Mouse (Mus musculus) heart, adult 18-20 months (tissue): ENCODE results near the gene Ica1. TPM values are rescaled to one million over a fixed set of nuclear protein-coding genes. Genes with fewer than 3 reads are reported as not detected.

Source experiments
- DNase-seq, 2 experiments: peaks; one replicate each; pipeline ENCODE4 v3.0.0; 2021 to 2022; ENCODE audit warnings: mixed read lengths in 1 of 2
- total RNA-seq, 2 experiments: library from RNA; stranded (reverse); gene quantifications; 2 replicates each; pipeline ENCODE4 v1.2.3; 2021

The Ica1 gene
- total RNA-seq, 2 experiments from 2014 or later = 12.1 to 12.6 TPM

DNA sequence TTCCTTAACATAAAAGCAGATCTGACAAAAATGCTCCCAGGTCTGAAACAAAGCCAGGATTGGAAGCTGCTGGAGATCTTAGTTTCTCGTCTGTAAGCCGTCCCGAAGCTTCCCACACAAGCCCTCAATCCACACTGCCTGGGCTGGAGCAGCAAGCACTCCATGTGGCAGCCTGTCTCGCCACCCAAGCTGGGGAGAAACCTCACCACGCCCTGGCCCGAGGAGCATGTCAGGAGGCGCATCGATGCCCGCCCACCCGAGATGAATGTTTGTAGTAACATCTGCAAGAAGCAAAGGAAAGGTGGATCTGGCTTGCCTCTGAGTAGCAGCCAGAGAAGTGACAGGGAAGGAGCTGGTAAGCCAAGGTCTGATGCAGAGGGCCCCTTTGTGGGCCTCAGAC, 133.6 kb downstream of the Ica1 start:
- DNase-seq = no peak

DNA sequence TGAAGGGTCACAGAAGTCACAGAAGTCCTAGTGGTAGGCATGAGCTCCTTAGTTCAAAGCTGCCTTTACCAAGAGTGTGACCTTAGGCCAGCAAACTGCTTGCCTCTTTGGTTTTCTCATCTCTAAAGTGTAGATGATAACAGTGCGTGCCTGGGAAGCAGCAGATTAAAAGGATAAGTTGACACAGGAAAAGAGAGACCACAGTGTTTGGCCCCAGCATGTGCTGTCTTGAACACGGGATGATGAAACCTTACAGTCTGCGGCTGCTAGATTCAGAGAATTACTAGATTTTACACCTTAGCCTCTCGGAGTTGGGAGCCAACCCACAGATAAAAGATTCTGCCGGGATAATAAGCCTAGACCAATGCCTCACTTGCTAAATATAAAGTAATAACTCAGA, 137.4 kb downstream of the Ica1 start:
- DNase-seq = no peak

DNA sequence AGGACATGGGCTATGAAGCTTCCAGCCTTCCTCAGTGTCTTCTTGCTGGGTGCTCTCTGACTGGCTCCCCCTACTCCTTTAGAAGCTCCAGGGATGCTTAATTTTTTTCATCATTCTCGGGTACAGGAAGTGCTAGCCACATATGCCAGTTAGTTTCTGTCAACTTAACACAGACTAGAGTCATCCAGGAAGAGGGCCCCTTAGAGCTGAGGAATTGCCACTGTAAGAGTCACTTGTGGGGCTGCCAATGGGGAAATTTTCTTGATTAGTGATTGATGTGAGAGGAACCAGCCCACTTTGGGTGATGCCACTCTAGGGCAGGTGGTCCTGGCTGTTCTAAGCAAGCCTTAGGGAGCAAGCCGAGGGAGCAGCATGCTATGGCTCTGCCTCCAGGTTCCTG, 138.8 kb downstream of the Ica1 start:
- DNase-seq = no peak

DNA sequence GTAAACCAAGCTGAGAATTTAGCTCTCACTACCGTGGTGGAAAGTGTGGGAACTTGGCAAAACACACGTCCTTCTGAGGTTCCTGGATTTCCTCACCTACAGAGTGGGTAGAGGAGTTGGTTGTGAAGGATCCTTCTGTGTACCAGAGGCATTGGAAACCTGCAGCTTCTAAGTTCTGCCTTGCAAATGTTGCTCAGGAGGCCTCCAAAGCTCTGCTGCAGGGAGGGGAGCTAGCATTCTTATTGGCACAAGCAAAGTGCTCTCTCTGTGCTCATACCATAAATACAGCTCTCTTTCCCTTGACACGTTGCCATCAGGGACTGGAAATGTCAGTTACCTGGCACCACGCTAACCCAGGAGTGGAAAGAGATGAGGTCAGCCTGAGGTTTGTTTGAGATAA, 139.4 kb downstream of the Ica1 start:
- DNase-seq = no peak

DNA sequence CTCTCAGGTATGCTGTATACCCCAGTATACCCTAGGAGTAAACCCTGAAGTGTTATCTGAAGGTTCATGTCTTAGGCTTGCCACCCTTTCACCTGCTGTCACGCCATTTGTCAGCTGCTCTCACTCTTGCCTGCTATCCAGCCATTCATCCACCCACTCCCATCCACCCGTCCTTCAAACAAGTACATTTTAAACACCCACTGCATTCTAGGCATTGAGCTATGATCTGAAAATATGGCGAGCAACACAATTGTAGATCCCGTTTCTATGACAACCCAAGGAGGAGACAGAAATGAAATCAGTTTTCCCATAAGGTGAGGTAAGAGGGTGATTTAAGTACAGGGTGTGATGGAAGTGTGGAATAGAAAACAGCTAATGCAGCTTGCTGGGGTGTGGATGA, 140.2 kb downstream of the Ica1 start:
- DNase-seq = no peak

DNA sequence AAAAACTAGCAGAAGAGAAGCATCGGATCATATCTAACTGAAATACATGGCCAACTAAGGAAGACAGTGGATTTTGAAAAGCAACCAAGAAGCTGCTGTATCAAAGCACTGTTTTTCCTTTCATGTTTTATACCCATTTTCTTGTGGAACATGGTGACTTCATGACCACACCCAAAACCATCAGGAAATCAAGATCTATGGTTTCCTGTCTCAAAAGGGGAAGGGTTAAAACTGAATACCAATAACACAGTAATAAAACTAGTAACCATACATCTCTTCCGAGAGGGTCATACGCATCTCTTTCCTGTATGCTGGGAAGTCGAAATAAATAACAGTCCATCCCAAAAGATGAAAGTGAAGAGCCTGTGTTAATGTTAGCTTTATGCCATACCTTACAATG, 145.6 kb downstream of the Ica1 start:
- no peak for DNase-seq

DNA sequence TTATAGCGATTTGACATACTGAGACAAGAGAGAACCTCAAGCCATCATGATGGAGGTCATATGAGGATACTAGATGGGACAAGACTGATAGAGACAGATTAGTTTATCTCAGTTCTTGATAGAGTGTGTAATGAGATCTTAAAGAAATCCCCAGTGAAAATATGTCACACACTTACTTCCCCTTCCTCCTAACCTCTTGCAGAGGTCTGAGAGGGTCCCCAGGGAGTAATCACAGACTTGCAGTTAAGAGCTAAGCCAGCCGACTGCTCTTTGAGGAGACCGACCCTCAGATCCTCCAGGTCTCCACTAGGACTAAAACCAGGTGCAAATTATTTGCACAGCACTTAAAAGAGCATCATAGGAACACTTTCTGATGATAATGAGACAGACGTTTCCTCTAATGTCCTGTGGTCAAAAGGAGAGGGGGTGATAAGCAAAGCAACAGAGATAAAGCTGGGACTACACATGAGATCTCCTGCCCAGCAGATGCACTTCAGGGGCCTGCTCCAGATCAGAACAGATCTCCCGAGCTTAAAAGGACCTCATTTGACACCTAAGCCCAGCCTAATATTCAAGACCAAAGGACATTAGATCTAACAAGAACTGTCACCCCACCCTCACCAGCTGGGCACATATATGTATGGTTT, 146.2 kb downstream of the Ica1 start:
- no peak for DNase-seq

DNA sequence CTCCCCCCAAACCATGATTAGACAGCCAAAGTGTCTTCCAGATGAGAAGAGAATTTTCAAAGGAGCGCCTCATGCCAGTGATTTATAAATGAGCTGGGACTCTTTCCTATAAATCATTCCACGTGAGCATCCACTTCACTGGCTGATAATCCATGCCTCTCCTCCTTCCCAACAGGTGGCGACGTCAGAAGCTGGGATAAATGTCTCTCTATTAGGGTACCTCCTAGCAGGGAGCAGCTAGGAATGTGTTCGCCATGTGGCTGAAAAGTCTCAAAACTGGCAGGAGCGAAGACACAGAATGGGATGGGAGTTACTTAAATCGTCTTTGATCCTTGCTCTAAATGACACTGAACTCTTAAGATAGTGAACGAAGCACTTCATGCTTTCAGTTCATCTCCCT, 146.9 kb downstream of the Ica1 start:
- no peak for DNase-seq

DNA sequence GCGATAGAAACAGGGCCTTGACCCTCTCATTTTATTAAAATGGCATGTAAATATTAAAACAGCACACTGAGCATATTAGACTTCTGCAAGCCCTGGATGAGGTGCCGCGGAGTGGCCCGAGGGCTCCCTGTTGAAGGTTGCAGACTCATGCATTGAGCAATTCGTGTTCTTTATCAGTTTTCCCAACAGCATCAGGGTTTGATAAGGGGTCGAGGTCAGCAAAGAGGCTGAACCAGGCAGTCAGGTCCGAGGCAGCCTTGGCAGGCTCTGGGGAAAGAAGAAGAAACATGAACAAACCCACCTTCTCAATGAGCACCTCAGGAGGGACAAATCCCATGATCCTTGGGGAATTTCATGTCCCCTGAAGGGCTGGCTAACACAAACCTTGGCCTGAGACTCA, 147.8 kb downstream of the Ica1 start:
- DNase-seq = no peak

DNA sequence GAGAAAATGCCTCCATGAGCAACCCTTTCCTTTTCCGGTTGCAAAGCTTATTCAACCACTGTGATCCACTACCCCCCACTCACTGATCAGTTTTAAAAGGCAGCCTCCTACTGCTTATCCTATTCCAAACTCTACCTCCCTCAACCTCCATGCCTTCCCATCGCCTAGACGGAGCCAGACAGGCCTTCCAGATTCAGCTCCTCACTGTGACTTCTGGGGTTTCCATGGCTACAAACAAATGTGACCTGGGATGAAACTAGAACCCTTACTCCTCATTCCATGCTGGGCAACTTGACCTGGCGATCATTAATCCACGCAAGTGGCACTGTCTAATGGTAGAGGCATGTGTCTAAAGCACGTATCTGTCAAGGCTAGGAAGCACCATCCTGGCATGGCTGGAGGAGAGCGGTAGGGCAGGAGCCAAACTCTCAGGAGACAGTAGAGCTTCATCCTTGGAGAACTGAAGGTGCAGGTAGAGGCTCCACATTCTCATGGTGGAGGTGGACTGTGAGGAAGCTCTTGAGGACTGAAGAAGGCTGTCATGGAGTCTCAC, 149.5 kb downstream of the Ica1 start:
- DNase-seq = no peak

DNA sequence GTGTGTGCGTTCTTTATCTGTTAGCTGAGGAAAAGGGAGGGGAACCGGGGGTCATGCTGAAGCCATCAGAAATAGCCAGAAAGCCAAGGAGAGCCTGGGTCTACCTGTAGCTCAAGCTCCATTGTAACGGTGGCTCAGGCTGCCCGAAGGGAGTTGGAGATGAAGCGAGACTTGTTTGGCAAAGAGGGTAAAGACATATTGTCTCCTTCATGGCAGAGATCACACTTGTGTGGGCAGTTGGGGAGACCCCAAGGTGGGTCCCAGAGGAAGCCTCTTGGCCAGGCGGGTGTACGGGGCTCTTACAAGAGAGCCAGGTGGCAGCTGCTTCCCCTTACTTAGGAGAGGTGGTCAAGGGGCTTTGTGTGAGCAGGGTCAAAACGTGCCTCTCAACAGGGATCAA, 150.1 kb downstream of the Ica1 start:
- DNase-seq = no peak

DNA sequence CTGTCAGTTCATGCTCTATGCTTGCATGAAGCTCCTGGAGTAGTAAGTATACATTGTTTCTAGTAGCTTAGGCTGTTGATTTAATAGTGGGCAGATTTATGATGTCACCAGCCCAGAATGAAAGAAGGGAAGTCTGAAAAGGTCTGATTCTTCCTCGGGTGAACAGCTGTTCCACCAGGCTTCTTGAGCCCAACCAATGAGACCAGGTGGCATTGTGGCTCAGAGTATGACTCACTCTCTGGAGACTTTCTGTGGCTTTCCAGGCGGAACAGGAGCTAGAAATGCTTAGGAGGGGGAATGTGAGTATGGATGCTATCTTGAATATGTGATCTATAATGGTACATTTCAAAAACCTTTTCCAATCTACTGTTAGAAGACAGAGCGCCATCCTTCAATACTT, 155.2 kb downstream of the Ica1 start:
- DNase-seq = no peak

DNA sequence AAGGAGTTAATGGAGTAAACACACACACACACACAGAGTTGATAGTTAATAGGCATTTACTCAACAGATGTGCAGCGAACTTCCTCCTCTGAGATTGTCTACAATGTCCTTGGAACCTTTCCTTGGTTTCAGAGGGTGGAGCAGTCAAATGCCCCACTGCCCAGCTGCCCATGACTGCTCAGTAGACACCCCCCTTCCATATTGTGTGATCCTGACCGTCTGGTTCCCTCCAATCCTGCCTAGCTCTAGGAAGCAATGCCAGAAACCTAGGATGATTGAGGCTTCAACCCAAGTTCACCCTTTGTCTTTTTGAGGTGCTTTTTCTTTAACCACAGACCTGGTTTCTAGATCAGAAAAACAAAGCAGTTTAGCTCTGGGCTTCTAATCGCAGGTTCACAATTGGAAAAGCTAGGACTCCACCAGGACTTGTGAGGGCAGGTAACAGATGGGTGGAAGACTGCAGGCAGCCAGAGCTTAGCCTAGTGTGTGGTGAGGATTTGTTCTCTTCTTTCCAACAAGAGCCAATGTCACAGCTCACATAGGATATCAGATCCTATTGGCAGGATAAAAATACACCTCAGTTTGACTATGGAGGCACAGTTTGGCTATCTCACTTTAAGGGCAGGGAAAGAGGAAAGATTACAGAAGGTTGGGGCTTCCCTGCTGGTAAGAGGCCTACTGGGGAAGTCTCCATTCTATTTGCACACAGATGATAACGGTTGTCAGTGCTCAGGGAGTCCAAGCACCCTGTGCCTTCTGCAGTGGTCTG, 158.5 kb downstream of the Ica1 start:
- no peak for DNase-seq

DNA sequence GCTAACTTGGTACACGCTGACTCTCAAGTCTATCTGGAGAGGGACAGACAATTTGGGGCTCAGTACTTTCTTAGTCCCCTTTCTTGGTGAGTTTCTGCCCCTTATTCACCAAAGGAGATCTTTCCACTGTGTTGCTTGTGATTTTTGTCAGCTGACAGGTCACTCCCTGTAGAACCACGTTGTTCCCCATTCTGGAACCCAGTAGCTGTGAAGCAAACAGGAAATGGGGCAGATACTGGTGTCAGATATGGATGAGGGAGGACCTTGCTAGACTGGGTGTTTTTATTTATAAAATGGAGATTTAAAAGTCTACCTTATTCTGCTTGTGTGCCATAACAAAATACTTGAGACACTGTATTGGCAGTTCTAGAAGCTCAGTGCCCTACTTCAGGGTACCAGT, 160.9 kb downstream of the Ica1 start:
- no peak for DNase-seq

DNA sequence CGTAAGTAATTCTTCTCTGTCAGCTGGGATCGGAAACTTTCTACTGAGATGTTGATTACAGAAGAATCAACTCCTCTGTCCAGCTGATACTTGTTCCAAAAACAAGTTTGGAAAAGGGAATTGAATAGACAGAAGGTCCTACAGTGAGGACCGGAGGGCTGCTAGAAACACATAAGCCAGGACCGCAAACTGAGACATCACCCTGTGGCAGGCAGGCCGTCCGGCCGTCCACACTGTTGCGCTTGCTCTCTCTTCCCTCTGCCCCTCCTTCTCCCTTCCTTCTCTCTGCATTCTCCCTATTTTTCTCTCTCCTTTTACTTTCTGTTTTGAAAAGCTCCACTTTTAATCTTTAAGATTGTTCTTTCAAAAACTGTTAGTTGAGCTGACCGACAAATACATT, 186.6 kb downstream of the Ica1 start:
- DNase-seq = peak; percentile 7 to 15

DNA sequence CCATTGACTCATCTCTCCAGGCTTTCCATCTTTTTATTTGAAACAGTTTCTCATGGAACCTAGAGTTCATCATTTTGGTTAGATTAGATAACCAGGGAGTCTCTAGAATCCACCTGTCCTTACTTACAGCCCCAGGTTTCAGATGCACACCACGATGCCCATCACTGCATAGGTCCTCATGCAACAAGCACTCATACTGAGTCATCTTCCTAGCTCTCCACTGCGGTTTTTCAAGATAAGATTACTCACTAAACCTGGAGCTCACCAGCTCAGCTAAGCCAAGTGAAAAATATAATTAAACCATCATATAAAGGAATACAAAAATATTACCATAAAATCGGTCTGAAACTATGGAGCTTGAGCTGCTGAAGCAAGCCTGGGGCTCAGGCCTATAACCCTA, 194.4 kb downstream of the Ica1 start:
- no peak for DNase-seq

DNA sequence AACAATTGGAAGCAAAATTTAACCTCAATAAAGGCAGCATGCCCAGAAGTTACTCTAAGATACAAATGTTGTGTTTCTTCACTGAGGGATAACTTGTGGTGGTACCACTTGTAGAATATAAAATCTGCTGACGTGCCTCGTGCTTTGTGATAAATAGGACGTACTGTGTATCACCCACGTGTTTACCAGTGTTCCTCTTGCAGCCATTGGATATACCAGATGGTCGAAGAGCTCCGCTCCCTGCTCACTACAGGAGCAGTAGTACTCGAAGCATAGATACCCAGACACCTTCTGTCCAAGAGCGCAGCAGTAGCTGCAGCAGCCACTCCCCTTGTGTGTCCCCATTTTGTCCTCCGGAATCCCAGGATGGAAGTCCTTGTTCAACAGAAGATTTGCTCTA, 195.9 kb downstream of the Ica1 start:
- no peak for DNase-seq

Other genes with a start within 250 kb of the Ica1 start
- gene Nxph1, start 169.9 kb upstream of the Ica1 start, total RNA-seq = under 1 TPM in 1 of 2 experiments, not detected in 1; 0.13 TPM